Mouse (Mus musculus): ENCODE results near the gene A130010J15Rik. TPM values are rescaled to one million over a fixed set of nuclear protein-coding genes. Genes with fewer than 3 reads are reported as not detected.

The A130010J15Rik gene
- total and polyA plus RNA-seq, 3 experiments = 9.1 to 22.4 (median 18.6) TPM

GRCm38 (mm10) chr1:193157111-193157492, 10.7 kb upstream of the A130010J15Rik start:
- Histone ChIP-seq H3K79me2 (replicated peaks; ENCODE audit: control insufficient read depth, extremely low read depth, insufficient read depth, poor library complexity, severe bottlenecking) (no peaks in the 10 kb centered on the region), H3K9ac (ENCODE audit: insufficient read depth, low read depth) (no peak overlapping the region), H3K27ac (ENCODE audit: insufficient read depth, low read depth) (no peak overlapping the region), H3K9me3 (replicated peaks; ENCODE audit: low read length) (no peaks in the 10 kb centered on the region), H3K36me3 (replicated peaks in 1 of 2; ENCODE audit: control insufficient read depth in 1 of 2, insufficient read depth in 1 of 2, low read length in 1 of 2) (no peaks in the 10 kb centered on the region), H3K4me2 (ENCODE audit: insufficient read depth, low read depth, poor library complexity, severe bottlenecking) (no peak overlapping the region), H3K4me1 (ENCODE audit: control insufficient read depth in 1 of 2, insufficient read depth in 2 of 2) (peaks cover 21 to 33% of the 10 kb centered on the region in 2 experiments; a peak in 3 of 4 replicates), H3K27me3 (replicated peaks) (peaks cover 2% of the 10 kb centered on the region), H3K4me3 (replicated peaks in 1 of 3; ENCODE audit: low read depth in 2 of 3, low read length in 2 of 3, poor library complexity in 1 of 3) (no peak overlapping the region)
- TF ChIP-seq USF1 (IDR thresholded peaks at IDR 0.05; ENCODE audit: low read depth, low read length) = no peak
- no peak for TF ChIP-seq SMC3 (IDR thresholded peaks at IDR 0.05; ENCODE audit: low read depth, low read length)
- TF ChIP-seq JUND (conservative IDR thresholded peaks at IDR 0.05; ENCODE audit: low read depth, low read length) = no peak
- TF ChIP-seq ZKSCAN1 (IDR thresholded peaks at IDR 0.05; ENCODE audit: borderline replicate concordance, low read depth, low read length) = no peak
- TF ChIP-seq CHD1 (IDR thresholded peaks at IDR 0.05; ENCODE audit: low read depth, low read length) = no peak
- no peak for TF ChIP-seq NRF1 (IDR thresholded peaks at IDR 0.05; ENCODE audit: low read depth, low read length)
- no peak for TF ChIP-seq POLR2AphosphoS2 (IDR thresholded peaks at IDR 0.05; ENCODE audit: low read depth, low read length)
- no peak for TF ChIP-seq POLR2A (IDR thresholded peaks at IDR 0.05; ENCODE audit: low read depth, low read length)
- no peak for TF ChIP-seq MXI1 (IDR thresholded peaks at IDR 0.05; ENCODE audit: low read depth, low read length)
- TF ChIP-seq SIN3A (IDR thresholded peaks at IDR 0.05; ENCODE audit: low read length) = no peak
- TF ChIP-seq MYC (IDR thresholded peaks at IDR 0.05; ENCODE audit: low read depth, low read length) = no peak
- TF ChIP-seq TCF12 (IDR thresholded peaks at IDR 0.05; ENCODE audit: low read depth, low read length) = no peak
- TF ChIP-seq EP300 (IDR thresholded peaks at IDR 0.05; ENCODE audit: low read length) = no peak
- TF ChIP-seq MAZ (IDR thresholded peaks at IDR 0.05; ENCODE audit: low read depth, low read length) = no peak
- TF ChIP-seq ZNF384 (IDR thresholded peaks at IDR 0.05; ENCODE audit: low read depth, low read length) = no peak
- DNase-seq (ENCODE audit: extremely low read depth) = no peak
- in situ Hi-C loops (cut with MboI; ENCODE audit: low pct_ligation_motif_present, low pct_unique_long_range_greater_than_20kb, low sequenced_read_pairs) (no loop called here), dilution Hi-C loops (cut with MboI; ENCODE audit: extremely low pct_ligation_motif_present, extremely low pct_unique_long_range_greater_than_20kb, low sequenced_read_pairs) (no loop called here)

- DNase-seq (ENCODE audit: extremely low read depth) = no peak
- Histone ChIP-seq H3K36me3 (replicated peaks in 1 of 2; ENCODE audit: control insufficient read depth in 1 of 2, insufficient read depth in 1 of 2, low read length in 1 of 2) (no peaks in the 10 kb centered on the region), H3K4me2 (ENCODE audit: insufficient read depth, low read depth, poor library complexity, severe bottlenecking) (no peak overlapping the region), H3K79me2 (replicated peaks; ENCODE audit: control insufficient read depth, extremely low read depth, insufficient read depth, poor library complexity, severe bottlenecking) (no peaks in the 10 kb centered on the region), H3K4me1 (ENCODE audit: control insufficient read depth in 1 of 2, insufficient read depth in 2 of 2) (peaks cover 17 to 33% of the 10 kb centered on the region in 2 experiments), H3K27ac (ENCODE audit: insufficient read depth, low read depth) (no peak overlapping the region), H3K27me3 (replicated peaks) (peaks cover 2% of the 10 kb centered on the region), H3K9me3 (replicated peaks; ENCODE audit: low read length) (no peaks in the 10 kb centered on the region), H3K9ac (ENCODE audit: insufficient read depth, low read depth) (no peak overlapping the region), H3K4me3 (replicated peaks in 1 of 3; ENCODE audit: low read depth in 2 of 3, low read length in 2 of 3, poor library complexity in 1 of 3) (no peak overlapping the region)
- in situ Hi-C loops (cut with MboI; ENCODE audit: low pct_ligation_motif_present, low pct_unique_long_range_greater_than_20kb, low sequenced_read_pairs) = no loop called here
- dilution Hi-C loops (cut with MboI; ENCODE audit: extremely low pct_ligation_motif_present, extremely low pct_unique_long_range_greater_than_20kb, low sequenced_read_pairs) = no loop called here
- no peak for TF ChIP-seq ZC3H11A (IDR thresholded peaks at IDR 0.05; ENCODE audit: low read depth, low read length)
- no peak for TF ChIP-seq MAFK (IDR thresholded peaks at IDR 0.05; ENCODE audit: insufficient replicate concordance, low read length)
- no peak for TF ChIP-seq SIN3A (IDR thresholded peaks at IDR 0.05; ENCODE audit: low read length)
- no peak for TF ChIP-seq E2F4 (IDR thresholded peaks at IDR 0.05; ENCODE audit: insufficient replicate concordance, low read depth, low read length)
- no peak for TF ChIP-seq ETS1 (conservative IDR thresholded peaks at IDR 0.05; ENCODE audit: low read depth, low read length)
- no peak for TF ChIP-seq USF1 (IDR thresholded peaks at IDR 0.05; ENCODE audit: low read depth, low read length)
- TF ChIP-seq ZNF384 (IDR thresholded peaks at IDR 0.05; ENCODE audit: low read depth, low read length) = no peak
- no peak for TF ChIP-seq TCF12 (IDR thresholded peaks at IDR 0.05; ENCODE audit: low read depth, low read length)
- TF ChIP-seq CHD2 (IDR thresholded peaks at IDR 0.05; ENCODE audit: low read length) = no peak
Measured at GRCm38 (mm10) chr1:193159163-193159562, 8.7 kb upstream of the A130010J15Rik start.

Measured in CH12.LX (cell line).